Mouse (Mus musculus): Measurements from ENCODE around the gene Eif3i.
"Not testable (repeated sequence)": the region's sequence is repeated elsewhere in the genome, so short reads cannot be mapped to it uniquely, and the experiment has no call there.

Gene Eif3i

GRCm38 (mm10) chr4:129573430-129573829, 27.0 kb downstream of the Eif3i start, which contains the start of gene Lck:
TSS of gene Lck (minus strand) at chr4:129573641.
- DNase-seq (ENCODE audit: low read depth, low spot score) = no peak

DNA sequence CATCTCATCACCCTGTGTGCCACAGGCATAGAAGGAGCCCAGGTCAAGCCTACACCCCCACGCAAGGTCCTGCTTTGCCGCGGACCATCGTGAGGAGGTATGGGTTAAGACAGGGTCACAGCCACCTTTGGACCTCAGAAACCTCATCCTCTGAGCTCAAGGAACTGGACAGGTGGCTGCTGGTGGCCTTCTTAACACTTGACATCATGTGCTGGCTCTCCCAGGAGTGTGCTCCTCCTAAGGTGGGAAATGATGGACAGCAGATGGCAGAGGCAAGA, 27.4 kb downstream of the Eif3i start:
- no peak for DNase-seq (ENCODE audit: low read depth, low spot score)

- DNase-seq (ENCODE audit: low read depth, low spot score) = no peak
Observed at GRCm38 (mm10) chr4:129572236-129573092, 28.0 kb downstream of the Eif3i start.

DNA sequence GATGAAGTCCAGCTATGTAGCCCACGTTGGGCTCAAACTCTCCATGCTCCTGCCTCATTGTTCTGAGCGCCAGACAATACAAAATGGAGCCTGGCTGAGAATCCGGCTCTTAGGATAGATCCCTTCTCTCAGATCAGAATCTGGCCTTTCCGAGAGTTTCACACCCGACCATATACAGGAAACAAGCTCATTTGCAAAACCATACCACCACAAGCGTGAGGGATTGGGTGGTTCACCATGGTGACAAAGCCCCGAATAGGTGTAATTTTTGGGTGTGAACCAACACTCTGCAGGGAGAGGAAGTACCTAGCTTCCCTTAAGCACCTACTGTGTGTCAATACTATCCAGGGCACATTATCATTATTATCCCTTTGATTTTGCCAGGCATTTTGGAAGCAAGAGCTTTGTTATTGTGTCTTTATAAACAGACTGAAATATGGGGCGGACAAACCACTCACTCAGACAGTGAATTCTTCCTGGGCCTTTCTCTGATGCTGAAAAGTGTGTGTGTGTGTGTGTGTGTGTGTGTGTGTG, 28.8 kb downstream of the Eif3i start:
- peak; percentile 19 for DNase-seq (ENCODE audit: low read depth, low spot score)

DNA sequence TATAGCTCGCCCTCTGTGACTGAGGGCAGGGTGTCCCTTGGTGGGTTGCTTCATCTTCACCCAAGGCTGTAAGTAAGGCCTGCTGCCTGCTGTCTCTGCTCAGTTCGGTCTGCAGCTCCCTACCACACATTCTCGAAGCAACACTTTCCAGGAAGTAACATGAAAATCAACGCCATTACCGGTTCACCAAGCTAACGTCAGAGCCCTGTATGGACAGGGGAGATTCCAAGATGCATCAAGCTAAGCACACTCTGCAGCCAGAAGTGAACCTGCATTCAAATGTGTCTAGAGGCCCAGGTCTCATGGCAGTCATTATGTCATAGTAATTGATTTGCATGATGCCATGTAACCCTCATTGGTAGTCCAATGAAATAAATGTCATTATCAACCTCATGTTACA, 30.4 kb downstream of the Eif3i start:
- no peak for DNase-seq (ENCODE audit: low read depth, low spot score)

DNA sequence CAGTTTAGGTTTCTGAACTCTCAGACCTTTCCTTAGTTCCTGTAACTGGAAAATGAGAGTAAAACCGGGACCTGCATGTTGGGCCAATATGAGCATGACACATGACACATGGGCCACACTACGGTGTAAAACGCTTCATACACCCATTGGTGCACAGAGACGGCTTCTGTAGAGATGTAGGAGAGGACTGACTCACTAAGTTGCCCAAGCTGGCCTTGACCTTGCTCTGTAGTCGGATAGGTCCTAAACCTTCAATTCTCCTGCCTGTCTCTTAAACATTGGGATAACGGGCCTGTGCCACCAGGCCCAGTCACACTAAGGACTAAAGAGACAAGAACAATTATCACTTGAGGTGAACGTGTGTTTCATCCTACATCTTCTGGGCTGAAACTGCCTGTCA, 32.1 kb downstream of the Eif3i start:
- DNase-seq (ENCODE audit: low read depth, low spot score) = no peak

- DNase-seq (ENCODE audit: low read depth, low spot score) = no peak
Observed at GRCm38 (mm10) chr4:129565139-129565538, 35.3 kb downstream of the Eif3i start.

DNA sequence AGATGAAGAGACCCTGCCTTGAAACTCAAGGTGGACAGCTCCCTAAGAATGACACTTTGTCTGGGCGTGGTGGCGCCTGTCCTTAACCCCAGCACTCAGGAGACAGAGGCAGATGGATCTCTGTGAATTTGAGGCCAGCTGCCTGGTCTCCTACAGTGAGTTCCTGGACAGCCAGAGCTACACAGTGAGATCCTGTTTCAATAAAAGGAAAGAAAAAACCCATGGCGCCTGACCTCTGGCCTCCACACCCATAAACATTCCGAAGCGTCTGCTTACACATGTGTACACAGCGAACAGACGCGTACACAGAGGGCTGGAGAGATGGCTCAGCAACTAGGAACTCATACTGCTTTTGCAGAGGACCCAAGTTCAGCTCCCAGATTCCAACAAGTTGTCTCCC, 36.7 kb downstream of the Eif3i start:
- no peak for DNase-seq (ENCODE audit: low read depth, low spot score)

- DNase-seq (ENCODE audit: low read depth, low spot score) = no peak
Observed at GRCm38 (mm10) chr4:129561184-129561583, 39.3 kb downstream of the Eif3i start.

- DNase-seq (ENCODE audit: low read depth, low spot score) = peak; percentile 36
Observed at GRCm38 (mm10) chr4:129558321-129558955, 42.0 kb downstream of the Eif3i start.

GRCm38 (mm10) chr4:129557256-129557808, 43.1 kb downstream of the Eif3i start:
- DNase-seq (ENCODE audit: low read depth, low spot score) = no peak

DNA sequence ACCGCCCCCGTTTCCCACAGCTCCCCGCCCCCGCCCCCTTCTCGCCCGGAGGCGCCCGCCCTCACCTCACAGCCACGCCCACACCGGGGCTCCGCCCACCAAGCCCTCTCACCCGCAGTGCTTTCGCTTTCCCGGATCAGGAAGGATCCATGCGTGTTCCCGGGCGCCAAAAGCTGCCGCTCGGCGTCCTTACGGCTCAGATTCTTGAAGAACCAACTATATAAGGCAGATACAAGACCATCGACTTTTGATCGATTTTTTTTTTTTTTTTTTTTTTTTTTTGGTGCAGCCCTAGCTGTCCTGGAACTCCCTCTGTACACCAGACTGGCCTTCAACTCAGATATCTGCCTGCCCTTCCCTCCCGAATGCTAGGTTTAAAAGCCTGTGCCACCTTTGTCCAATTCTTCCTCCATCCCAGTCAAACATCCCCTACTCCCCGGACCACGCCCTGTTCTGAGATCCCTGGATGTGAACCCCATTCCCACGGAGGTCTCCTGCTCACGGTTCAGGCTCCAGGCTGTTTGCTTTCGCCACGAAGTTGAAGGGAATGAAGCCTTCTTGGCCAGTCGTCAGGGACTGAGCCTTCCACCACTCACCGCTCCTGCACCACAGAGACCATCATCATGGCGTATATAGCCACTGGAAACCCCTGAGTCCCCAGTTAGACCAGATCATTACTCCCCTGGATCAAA, 43.8 kb downstream of the Eif3i start:
- peak; percentile 96 for DNase-seq (ENCODE audit: low read depth, low spot score)

DNA sequence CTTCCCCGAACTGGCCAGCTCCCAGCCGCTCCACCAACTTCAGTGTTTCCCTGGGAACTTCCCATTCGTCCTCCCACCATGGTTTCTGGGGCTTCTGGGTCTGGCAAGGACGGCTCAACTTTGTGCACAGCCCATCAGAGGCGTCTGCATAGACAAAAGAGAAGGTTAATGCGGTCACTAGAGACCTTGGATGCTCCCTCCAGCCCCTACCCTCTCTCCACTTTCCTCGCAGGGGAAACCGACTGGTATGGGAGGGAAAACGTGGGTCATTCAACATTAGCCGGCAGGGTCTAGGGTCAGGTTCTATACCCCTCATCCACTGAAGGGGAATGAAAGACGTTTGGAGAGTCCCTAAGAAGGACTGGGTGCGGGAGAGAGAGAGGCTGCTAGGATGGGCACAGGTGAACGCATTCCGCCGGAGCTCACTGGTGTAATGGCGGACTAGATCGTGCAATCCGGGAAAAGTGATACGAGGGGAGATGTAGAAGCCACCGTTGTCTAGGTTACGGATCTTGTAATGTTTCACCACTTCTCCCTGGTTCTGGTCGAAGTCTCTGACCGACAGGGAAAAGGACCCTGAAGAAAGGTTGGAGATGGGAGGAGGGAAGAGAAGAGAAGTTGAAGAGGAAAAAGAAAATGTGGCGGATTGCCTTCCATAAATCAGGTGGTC, 44.5 kb downstream of the Eif3i start:
- DNase-seq (ENCODE audit: low read depth, low spot score) = no peak

- DNase-seq (ENCODE audit: low read depth, low spot score) = peak; percentile 90
Observed at GRCm38 (mm10) chr4:129555421-129555861, 45.0 kb downstream of the Eif3i start.

- peak; percentile 24 for DNase-seq (ENCODE audit: low read depth, low spot score)
Observed at GRCm38 (mm10) chr4:129554512-129554911, 45.9 kb downstream of the Eif3i start.

- no peak for DNase-seq (ENCODE audit: low read depth, low spot score)
Observed at GRCm38 (mm10) chr4:129550295-129550694, 50.2 kb downstream of the Eif3i start.

GRCm38 (mm10) chr4:129549306-129549705, 51.1 kb downstream of the Eif3i start:
- peak; percentile 66 for DNase-seq (ENCODE audit: low read depth, low spot score)

DNA sequence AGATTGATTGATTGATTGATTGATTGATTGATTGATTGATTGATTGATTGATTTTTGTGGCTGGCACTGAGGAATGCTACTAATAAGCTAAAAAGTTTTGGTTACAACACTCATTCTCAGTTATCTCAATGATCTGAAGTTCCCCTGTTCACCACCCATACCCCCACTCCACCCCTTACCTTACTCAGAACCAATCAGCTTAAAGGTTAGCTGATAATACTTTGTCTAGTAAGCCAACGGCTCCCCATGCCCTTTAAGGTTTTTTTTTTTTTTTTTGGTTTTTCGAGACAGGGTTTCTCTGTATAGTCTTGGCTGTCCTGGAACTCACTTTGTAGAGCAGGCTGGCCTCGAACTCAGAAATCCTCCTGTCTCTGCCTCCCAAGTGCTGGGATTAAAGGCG, 52.8 kb downstream of the Eif3i start:
- not testable (repeated sequence) for DNase-seq (ENCODE audit: low read depth, low spot score)

GRCm38 (mm10) chr4:129544106-129544505, 56.3 kb downstream of the Eif3i start:
- DNase-seq (ENCODE audit: low read depth, low spot score) = peak; percentile 59

- peak; percentile 99 for DNase-seq (ENCODE audit: low read depth, low spot score)
Observed at GRCm38 (mm10) chr4:129542592-129543141, 57.8 kb downstream of the Eif3i start, which contains the start of gene Hdac1. TSS of gene Hdac1 (minus strand) at chr4:129542713.
